Mouse (Mus musculus) cerebellum, adult 2 months (tissue): ENCODE measurements at regions not wholly inside any gene's neighbourhood (a gene's known extent, or its start where the extent isn't known, plus 50 kb on each side); places are given as distances from the start of the nearest gene placed in this dataset.
A peak's percentile ranks its signal among the peaks of the same experiment; 100 is the strongest.

Source experiments
- DNase-seq, 2 experiments: peaks; one replicate each; pipeline ENCODE4 v3.0.0; 2021
- H3K27ac ChIP-seq: fragments of 200-500 bp; 2 replicates; pipeline ENCODE4 v1.5.1; 2012; ENCODE audit warnings: low read length, control low read depth, inconsistent platforms; ENCODE audit not compliant: insufficient read depth
- H3K27me3 ChIP-seq: fragments of 200-500 bp; 2 replicates; pipeline ENCODE4 v1.6.1; 2012; ENCODE audit warnings: inconsistent platforms, mild to moderate bottlenecking, low read length, moderate library complexity; ENCODE audit not compliant: control insufficient read depth, insufficient read depth
- H3K4me1 ChIP-seq: fragments of 200-500 bp; 2 replicates; pipeline ENCODE4 v1.6.1; 2011; ENCODE audit warnings: low read length; ENCODE audit not compliant: control insufficient read depth, insufficient read depth
- H3K4me3 ChIP-seq: fragments of 200-500 bp; replicated peaks from 2 replicates; pipeline ENCODE3; 2011; ENCODE audit warnings: mild to moderate bottlenecking, low read depth, low read length, control low read depth; ENCODE audit not compliant: insufficient read depth
- CTCF ChIP-seq: fragments of 200-500 bp; IDR thresholded peaks from 2 replicates; pipeline ENCODE4 v1.5.1; 2011; ENCODE audit warnings: low read depth, mild to moderate bottlenecking, control low read depth, low read length, moderate library complexity, borderline replicate concordance; ENCODE audit not compliant: insufficient read depth
- POLR2A ChIP-seq: fragments of 200-500 bp; IDR thresholded peaks from 2 replicates; pipeline ENCODE4 v1.6.1; 2011; ENCODE audit warnings: low read length, control low read depth, borderline replicate concordance; ENCODE audit not compliant: insufficient read depth
- WGBS: fragments of 180-500 bp; shearing (Covaris S2); methylation state at CpG from one replicate; pipeline ENCODE4 v1.1.7; 2018; 5-methylcytosine and 5-hydroxymethylcytosine counted together

DNA sequence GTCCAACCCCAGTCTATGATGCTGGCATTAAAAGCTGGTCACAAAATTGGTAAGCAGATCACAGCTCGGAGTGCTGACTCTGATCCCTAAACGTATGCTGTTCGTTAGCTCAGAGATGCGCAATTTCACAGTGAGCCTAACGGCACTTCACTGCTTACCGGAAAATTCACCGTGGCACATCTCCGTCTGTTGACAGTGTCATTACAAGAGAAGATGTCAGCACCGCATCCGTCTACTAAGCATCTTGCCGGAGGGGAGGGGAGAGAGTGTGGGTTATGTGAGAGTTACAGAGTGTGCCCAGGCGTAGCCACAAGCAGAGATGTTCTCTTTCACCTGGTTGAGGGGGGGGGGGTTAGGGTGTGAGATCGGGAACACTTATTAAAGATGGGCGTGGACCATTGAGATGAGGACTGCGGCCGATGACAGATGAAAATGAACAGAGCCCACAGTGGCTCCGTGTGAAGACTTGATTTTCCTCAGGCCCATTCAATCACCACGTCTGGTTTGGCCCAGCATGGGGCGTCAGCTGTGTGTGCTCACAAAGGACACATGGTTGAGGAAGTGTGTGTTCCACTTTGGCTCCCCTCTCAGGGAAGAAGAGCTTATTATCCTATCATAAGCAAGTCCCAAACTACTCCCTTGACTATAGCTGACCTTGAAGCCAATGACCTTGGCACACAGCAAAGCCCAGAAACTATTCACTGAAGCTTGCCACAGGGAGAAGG is 103.4 kb upstream of the Kazn start:
- no peaks in the 10 kb centered on the region for H3K27me3 ChIP-seq
- H3K27ac ChIP-seq: no peak overlapping the region
- 74% methylated on average over 19 of the region's 19 CpGs for WGBS
- H3K4me1 ChIP-seq: peaks cover 24% of the 10 kb centered on the region
- no peak for TF ChIP-seq POLR2A
- TF ChIP-seq CTCF: no peak
- no peak overlapping the region for H3K4me3 ChIP-seq
- no peak for DNase-seq

DNA sequence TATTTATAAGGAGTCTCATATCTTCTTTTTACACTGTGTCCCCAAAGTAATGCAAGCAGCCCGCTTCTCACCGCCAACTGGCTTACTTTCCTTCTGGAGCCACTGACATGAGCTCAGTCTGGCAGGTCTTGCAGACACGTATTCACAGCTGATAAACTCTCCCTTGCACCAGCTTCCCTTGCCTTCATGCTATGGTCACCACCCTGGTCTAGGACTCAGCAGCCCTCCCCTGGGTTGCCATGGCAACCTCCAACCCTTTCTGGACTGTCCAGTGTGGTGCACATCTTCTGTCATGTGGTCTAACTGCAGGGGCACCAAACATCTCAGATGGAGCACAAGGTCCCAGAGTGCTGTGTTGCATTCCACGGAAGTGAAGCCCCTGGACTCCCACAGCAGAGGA is 102.1 kb upstream of the Kazn start:
- Histone ChIP-seq H3K4me3 (no peak overlapping the region), H3K27me3 (no peaks in the 10 kb centered on the region), H3K4me1 (peaks cover 32% of the 10 kb centered on the region), H3K27ac (no peak overlapping the region)
- TF ChIP-seq CTCF: no peak
- TF ChIP-seq POLR2A: no peak
- DNase-seq: peak; percentile 31 to 56
- WGBS: 39% methylated on average over 4 of the region's 4 CpGs

DNA sequence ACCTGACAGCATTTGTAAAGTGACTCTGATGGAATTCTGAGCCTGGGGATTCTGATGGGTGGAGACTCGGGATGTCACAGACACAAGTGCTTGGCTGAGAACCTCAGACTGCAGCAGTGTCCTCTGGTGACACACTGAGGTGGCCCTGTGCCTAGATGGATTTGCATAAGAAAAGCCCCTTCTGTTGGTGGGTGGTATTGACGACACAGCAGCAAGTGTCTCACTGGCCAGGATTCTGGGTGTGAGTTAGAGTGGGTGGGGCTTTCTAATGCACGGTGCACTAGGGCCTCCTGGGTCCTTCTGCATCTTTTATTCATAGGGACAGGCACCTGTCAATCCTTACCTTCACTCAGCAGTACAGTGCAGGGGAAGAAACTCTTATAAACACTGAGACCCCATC is 100.9 kb upstream of the Kazn start:
- WGBS: 47% methylated on average over 3 of the region's 3 CpGs
- H3K4me1 ChIP-seq: peaks cover 32% of the 10 kb centered on the region
- H3K27me3 ChIP-seq: no peaks in the 10 kb centered on the region
- H3K4me3 ChIP-seq: no peak overlapping the region
- no peak for DNase-seq
- H3K27ac ChIP-seq: no peak overlapping the region
- TF ChIP-seq CTCF (no peak), POLR2A (no peak)

DNA sequence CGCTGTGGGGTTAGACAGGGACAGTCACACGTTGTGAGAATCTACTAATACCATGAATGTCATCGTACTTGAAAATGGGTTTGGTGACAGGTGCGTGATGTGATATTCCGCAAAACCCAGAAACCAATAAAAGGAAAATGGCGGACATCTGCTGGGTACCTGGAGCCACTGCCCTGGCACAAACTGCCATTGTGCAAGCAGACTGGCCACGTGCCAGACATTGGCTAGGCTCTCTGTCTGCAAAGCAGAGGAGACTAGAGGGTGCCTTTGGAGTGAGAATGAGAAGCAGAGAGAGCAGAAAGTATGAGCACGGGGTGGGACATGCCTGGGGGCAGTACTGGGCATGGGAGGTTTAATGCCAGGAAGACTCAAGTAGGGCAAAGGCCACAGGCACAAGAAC is 98.5 kb upstream of the Kazn start:
- Histone ChIP-seq H3K4me1 (peaks cover 37% of the 10 kb centered on the region), H3K4me3 (no peak overlapping the region), H3K27ac (no peak overlapping the region), H3K27me3 (no peaks in the 10 kb centered on the region)
- WGBS: 40% methylated on average over 8 of the region's 8 CpGs
- TF ChIP-seq CTCF (no peak), POLR2A (no peak)
- DNase-seq: peak; percentile 64 to 65

DNA sequence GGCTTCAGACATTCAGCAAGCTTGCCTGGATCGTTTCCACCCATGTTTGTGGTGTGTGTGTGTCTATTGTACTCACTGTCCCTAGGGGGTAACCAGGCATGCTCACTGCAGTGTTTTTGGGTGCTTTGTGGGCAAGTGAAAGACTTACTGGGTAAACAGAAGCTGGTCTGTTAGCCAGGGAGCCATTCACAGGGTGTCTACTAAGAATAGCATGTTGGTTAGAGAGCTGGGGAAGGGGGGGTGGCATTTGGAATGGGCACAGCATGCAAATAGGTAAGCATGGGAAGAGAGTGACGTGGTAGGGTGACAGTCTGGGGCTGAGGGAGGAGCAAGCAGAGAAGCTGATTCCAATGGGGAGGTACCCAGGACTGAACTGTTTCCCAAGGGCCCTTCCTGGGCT is 97.7 kb upstream of the Kazn start:
- no peak overlapping the region for H3K27ac ChIP-seq
- no peak overlapping the region for H3K4me3 ChIP-seq
- WGBS: 66% methylated on average over 2 of the region's 2 CpGs
- TF ChIP-seq POLR2A (no peak), CTCF (no peak)
- H3K27me3 ChIP-seq: no peaks in the 10 kb centered on the region
- peaks cover 32% of the 10 kb centered on the region for H3K4me1 ChIP-seq
- DNase-seq: no peak

DNA sequence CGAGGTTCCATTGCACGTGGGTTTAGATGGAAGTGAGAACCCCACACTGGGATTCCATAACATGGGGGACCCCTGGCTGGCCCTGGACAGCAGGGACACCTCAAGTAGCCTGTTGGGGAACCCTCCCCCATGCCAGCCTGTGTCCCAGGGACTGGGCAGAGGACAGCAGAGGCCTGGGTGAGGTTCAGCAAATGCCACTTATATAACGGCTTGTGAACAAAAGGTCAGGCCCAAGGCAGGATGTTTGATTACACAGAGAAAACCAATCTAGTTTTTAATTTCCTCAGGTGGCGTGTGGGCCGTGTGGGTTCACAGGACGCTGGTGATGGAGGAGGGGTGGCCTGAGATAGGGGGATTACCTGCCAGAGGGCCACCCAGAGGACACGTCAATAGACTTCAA is 94.9 kb upstream of the Kazn start:
- Histone ChIP-seq H3K27ac (no peak overlapping the region), H3K4me1 (peaks cover 24% of the 10 kb centered on the region), H3K27me3 (no peaks in the 10 kb centered on the region), H3K4me3 (no peak overlapping the region)
- DNase-seq: no peak
- TF ChIP-seq CTCF (no peak), POLR2A (no peak)
- WGBS: 91% methylated on average over 7 of the region's 7 CpGs

DNA sequence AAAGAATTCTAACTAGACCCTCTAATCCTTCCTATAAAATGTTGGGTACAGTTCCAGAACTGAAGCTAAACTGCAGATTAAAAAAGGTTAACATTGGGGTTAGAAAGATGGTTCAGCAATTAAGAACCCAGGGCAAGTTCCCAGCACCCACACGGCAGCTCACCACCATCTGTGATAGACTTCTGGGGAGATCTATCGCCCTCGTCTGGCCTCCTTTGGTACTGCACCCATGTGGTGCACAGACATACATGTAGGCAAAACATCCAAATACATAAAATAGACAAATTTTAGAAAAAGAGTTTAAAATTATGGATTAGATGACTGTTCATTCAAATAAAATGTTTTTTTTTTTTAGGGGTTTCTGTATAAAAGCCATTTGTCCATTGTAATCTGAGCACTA is 91.4 kb upstream of the Kazn start:
- DNase-seq: no peak
- Histone ChIP-seq H3K27ac (no peak overlapping the region), H3K27me3 (no peaks in the 10 kb centered on the region), H3K4me3 (no peak overlapping the region), H3K4me1 (peaks cover 14% of the 10 kb centered on the region)
- WGBS: 96% methylated on average over 3 of the region's 3 CpGs
- TF ChIP-seq CTCF (peak; percentile 23; the same call in 1 of the 2 replicates), POLR2A (no peak)

DNA sequence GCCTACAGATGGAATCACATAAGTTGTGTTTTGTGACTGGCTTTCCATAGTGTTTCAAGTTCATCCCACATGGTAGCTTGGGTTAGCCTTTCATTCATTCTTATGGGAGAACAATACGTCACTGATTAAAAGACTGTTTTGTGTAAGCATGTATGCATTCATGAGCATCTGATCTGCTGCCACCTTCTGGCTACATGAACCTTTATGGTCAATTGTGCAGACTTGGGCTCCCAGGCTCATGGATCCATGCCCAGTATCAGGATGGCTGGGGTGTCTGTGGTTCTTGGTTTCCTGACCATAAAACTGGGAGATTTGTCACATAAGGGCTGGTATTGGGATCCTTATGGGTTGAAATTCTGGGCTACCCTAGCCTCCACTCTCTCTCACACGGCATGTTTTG is 90.4 kb upstream of the Kazn start:
- no peak overlapping the region for H3K27ac ChIP-seq
- DNase-seq: peak in 1 of 2 experiments; percentile 33
- TF ChIP-seq CTCF (peak; percentile 46; the same call in 1 of the 2 replicates), POLR2A (no peak)
- WGBS: 58% methylated on average over 2 of the region's 2 CpGs
- H3K4me1 ChIP-seq: peaks cover 9% of the 10 kb centered on the region
- H3K27me3 ChIP-seq: no peaks in the 10 kb centered on the region
- H3K4me3 ChIP-seq: no peak overlapping the region

DNA sequence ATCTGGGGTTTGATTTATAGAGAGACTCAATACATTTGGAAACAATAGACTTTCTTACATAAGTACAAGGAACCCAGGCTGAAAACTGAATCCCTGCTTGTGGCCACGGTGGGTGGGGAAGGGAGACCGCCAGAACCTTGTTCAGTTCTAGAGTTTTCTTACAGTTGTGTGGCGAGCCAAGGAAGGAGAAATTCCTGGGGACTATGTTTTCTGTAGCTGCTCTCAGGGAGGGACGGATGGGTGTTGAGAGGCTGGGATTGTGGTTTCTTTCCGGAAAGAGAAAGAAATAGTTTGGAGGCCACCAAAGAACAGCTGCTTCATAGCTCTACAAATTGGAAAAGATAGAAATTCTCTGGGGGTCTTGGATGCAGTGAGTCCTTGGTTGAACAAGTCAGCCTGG is 87.3 kb upstream of the Kazn start:
- DNase-seq: no peak
- H3K27me3 ChIP-seq: no peaks in the 10 kb centered on the region
- no peak for TF ChIP-seq CTCF
- TF ChIP-seq POLR2A: no peak
- H3K4me3 ChIP-seq: no peak overlapping the region
- H3K27ac ChIP-seq: no peak overlapping the region
- 88% methylated on average over 5 of the region's 5 CpGs for WGBS
- H3K4me1 ChIP-seq: peaks cover 1% of the 10 kb centered on the region
